Mouse (Mus musculus) lung, adult 2 months (tissue): ENCODE results near the gene Cpne6.

Source experiments
- CTCF ChIP-seq: fragments of 200-500 bp; IDR thresholded peaks from 2 replicates; pipeline ENCODE4 v1.5.1; 2011; ENCODE audit warnings: mild to moderate bottlenecking, low read length, control low read depth; ENCODE audit not compliant: insufficient read depth
- POLR2A ChIP-seq: fragments of 200-500 bp; IDR thresholded peaks from 2 replicates; pipeline ENCODE4 v1.6.1; 2011; ENCODE audit warnings: low read depth, mild to moderate bottlenecking, control low read depth, low read length, borderline replicate concordance; ENCODE audit errors: extremely low read depth

DNA sequence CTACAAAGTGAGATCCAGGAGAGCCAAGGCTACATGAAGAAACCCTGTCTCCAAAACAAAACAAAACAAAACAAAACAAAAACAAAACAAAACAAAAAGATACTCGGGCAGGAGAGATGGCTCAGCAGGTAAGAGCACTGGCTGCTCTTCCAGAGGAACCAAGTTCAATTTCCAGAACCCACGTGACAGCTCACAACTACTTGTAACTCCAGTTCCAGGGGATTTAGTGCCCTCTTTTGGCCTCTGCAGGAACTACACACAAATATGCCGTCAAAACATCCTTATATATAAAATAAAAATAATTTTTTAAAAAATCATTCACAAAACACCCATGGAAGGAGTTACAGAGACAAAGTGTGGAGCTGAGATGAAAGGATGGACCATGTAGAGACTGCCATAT, 17.7 kb downstream of the Cpne6 start:
- no peak for TF ChIP-seq CTCF
- TF ChIP-seq POLR2A, result no peak
